Mouse (Mus musculus) hindbrain, embryonic 14.5 days (tissue): ENCODE data around the gene Adat3. TPM values are rescaled to one million over a fixed set of nuclear protein-coding genes. Genes with fewer than 3 reads are reported as not detected.

Experiments
- ATAC-seq: fragments of 200-750 bp; cut with Nextera tagmentation; 2 replicates; pipeline ENCODE4 v1.8.0; 2017; ENCODE audit warnings: moderate number of reproducible peaks, mild to moderate bottlenecking, moderate TSS enrichment, moderate library complexity; ENCODE audit not compliant: low FRiP score
- DNase-seq: peaks from one replicate; pipeline ENCODE4 v3.0.0-alpha.2; 2015; ENCODE audit warnings: low spot score
- H3K27ac ChIP-seq: fragments of 300-500 bp; sonication (generic); 2 replicates; pipeline ENCODE4 v1.5.1; 2014; ENCODE audit warnings: mild to moderate bottlenecking, moderate library complexity
- H3K27me3 ChIP-seq: fragments of 300-500 bp; sonication (generic); 2 replicates; pipeline ENCODE4 v1.6.1; 2014; ENCODE audit warnings: mild to moderate bottlenecking, low read length, mixed read lengths; ENCODE audit not compliant: control insufficient read depth, insufficient read depth
- H3K36me3 ChIP-seq: fragments of 300-500 bp; sonication (generic); replicated peaks from 2 replicates; pipeline ENCODE4 v1.6.1; 2014; ENCODE audit not compliant: control insufficient read depth, insufficient read depth
- H3K4me1 ChIP-seq: fragments of 300-500 bp; sonication (generic); replicated peaks from 2 replicates; pipeline ENCODE4 v1.6.1; 2014; ENCODE audit warnings: antibody characterized with exemption, low read length, mixed read lengths; ENCODE audit not compliant: control insufficient read depth, insufficient read depth
- H3K4me2 ChIP-seq: fragments of 300-500 bp; sonication (generic); replicated peaks from 2 replicates; pipeline ENCODE4 v1.6.1; 2014; ENCODE audit warnings: mild to moderate bottlenecking, moderate library complexity
- H3K4me3 ChIP-seq: fragments of 300-500 bp; sonication (generic); replicated peaks from 2 replicates; pipeline ENCODE4 v1.5.1; 2014; ENCODE audit warnings: mild to moderate bottlenecking, low read length
- H3K9ac ChIP-seq: fragments of 300-500 bp; sonication (generic); 2 replicates; pipeline ENCODE4 v1.6.1; 2014
- H3K9me3 ChIP-seq: fragments of 300-500 bp; sonication (generic); 2 replicates; pipeline ENCODE4 v1.6.1; 2016; ENCODE audit warnings: low read length; ENCODE audit not compliant: control insufficient read depth
- WGBS: fragments of 180-500 bp; shearing (Covaris S2); extraction: QIAGEN DNeasy Blood & Tissue Kit; methylation state at CpG from one replicate; pipeline ENCODE4 v1.1.7; 2014; 5-methylcytosine and 5-hydroxymethylcytosine counted together
- polyA plus RNA-seq: library from polyadenylated mRNA; unstranded; fragments of >200 nt; fragmentation: Nextera tagmentation; extraction: Ambion mirVana; gene quantifications from 2 replicates; pipeline ENCODE4 v1.2.1, GENCODE M21; 2014

The Adat3 gene
- polyA plus RNA-seq, result 5.2 and 5.6 TPM in 2 replicates

- Histone ChIP-seq H3K4me3 (peak within 1 kb of the TSS; percentile 52), H3K4me1 (peaks cover 15% of the 10 kb centered on the region), H3K4me2 (peak within 1 kb of the TSS; percentile 89), H3K36me3 (peaks cover 17% of the 10 kb centered on the region), H3K27ac (peak within 1 kb of the TSS; percentile 89), H3K27me3 (no peaks in the 10 kb centered on the region), H3K9me3 (no peaks in the 10 kb centered on the region), H3K9ac (peak within 1 kb of the TSS; percentile 68)
- DNase-seq (peak; percentile 94), ATAC-seq (peak; percentile 97)
- WGBS, result under 1% methylated on average over 54 of the region's 54 CpGs
Observed at GRCm38 (mm10) chr10:80602698-80603325, at the start of gene Adat3, which contains the start of gene Scamp4. Gene Adat3, plus strand, starts transcription at chr10:80602880. Gene Scamp4, plus strand, starts transcription at chr10:80602872.

- H3K27ac ChIP-seq, result no peak overlapping the region
- no peak overlapping the region for H3K4me2 ChIP-seq
- H3K4me3 ChIP-seq, result no peak overlapping the region
- ATAC-seq (no peak), DNase-seq (no peak)
- H3K9me3 ChIP-seq, result no peaks in the 10 kb centered on the region
- H3K4me1 ChIP-seq, result peaks cover 6% of the 10 kb centered on the region; the same call in 1 of the 2 replicates
- H3K9ac ChIP-seq, result no peak overlapping the region
- no peaks in the 10 kb centered on the region for H3K27me3 ChIP-seq
- WGBS, result 90% methylated on average over 8 of the region's 8 CpGs
- peaks cover 22% of the 10 kb centered on the region for H3K36me3 ChIP-seq
Observed at GRCm38 (mm10) chr10:80553575-80553974, 49.1 kb upstream of the Adat3 start.

GRCm38 (mm10) chr10:80553997-80554396 lies 48.7 kb upstream of the Adat3 start:
- Histone ChIP-seq H3K4me1 (peaks cover 6% of the 10 kb centered on the region; the same call in 1 of the 2 replicates), H3K27me3 (no peaks in the 10 kb centered on the region), H3K9me3 (no peaks in the 10 kb centered on the region), H3K36me3 (peaks cover 19% of the 10 kb centered on the region), H3K27ac (no peak overlapping the region), H3K4me3 (no peak overlapping the region), H3K4me2 (no peak overlapping the region), H3K9ac (no peak overlapping the region)
- ATAC-seq, result no peak
- 88% methylated on average over 6 of the region's 6 CpGs for WGBS
- DNase-seq, result no peak

GRCm38 (mm10) chr10:80557346-80557965 lies 45.2 kb upstream of the Adat3 start:
- H3K4me3 ChIP-seq, result no peak overlapping the region
- H3K4me1 ChIP-seq, result peaks cover 22% of the 10 kb centered on the region
- DNase-seq (peak; percentile 73), ATAC-seq (no peak)
- no peak overlapping the region for H3K27ac ChIP-seq
- 38% methylated on average over 5 of the region's 5 CpGs for WGBS
- H3K27me3 ChIP-seq, result no peaks in the 10 kb centered on the region
- H3K9ac ChIP-seq, result no peak overlapping the region
- no peaks in the 10 kb centered on the region for H3K36me3 ChIP-seq
- H3K4me2 ChIP-seq, result no peak overlapping the region
- no peaks in the 10 kb centered on the region for H3K9me3 ChIP-seq

- WGBS, result 94% methylated on average over 7 of the region's 7 CpGs
- no peaks in the 10 kb centered on the region for H3K27me3 ChIP-seq
- no peaks in the 10 kb centered on the region for H3K36me3 ChIP-seq
- no peak for ATAC-seq
- no peak for DNase-seq
- H3K9ac ChIP-seq, result peak overlapping the region; percentile 17; the same call in 1 of the 2 replicates
- H3K27ac ChIP-seq, result no peak overlapping the region
- no peaks in the 10 kb centered on the region for H3K9me3 ChIP-seq
- peaks cover 28% of the 10 kb centered on the region for H3K4me1 ChIP-seq
- no peak overlapping the region for H3K4me2 ChIP-seq
- H3K4me3 ChIP-seq, result no peak overlapping the region
Observed at GRCm38 (mm10) chr10:80559431-80559830, 43.2 kb upstream of the Adat3 start.

- no peak; the same call in 1 of the 2 replicates for ATAC-seq
- peak overlapping the region; percentile 93; the same call in 1 of the 2 replicates for H3K27ac ChIP-seq
- peak overlapping the region; percentile 99 for H3K4me3 ChIP-seq
- H3K9me3 ChIP-seq, result no peaks in the 10 kb centered on the region
- peaks cover 28% of the 10 kb centered on the region for H3K4me1 ChIP-seq
- H3K9ac ChIP-seq, result peak overlapping the region; percentile 97
- 4% methylated on average over 13 of the region's 13 CpGs for WGBS
- peak overlapping the region; percentile 90 for H3K4me2 ChIP-seq
- H3K27me3 ChIP-seq, result no peaks in the 10 kb centered on the region
- DNase-seq, result no peak
- no peaks in the 10 kb centered on the region; the same call in 1 of the 2 replicates for H3K36me3 ChIP-seq
Observed at GRCm38 (mm10) chr10:80560621-80561020, 42.1 kb upstream of the Adat3 start.

GRCm38 (mm10) chr10:80561116-80561944 lies 41.4 kb upstream of the Adat3 start, which contains the start of gene Rexo1:
Gene Rexo1, minus strand, starts transcription at chr10:80561560.
- Histone ChIP-seq H3K4me3 (peak within 1 kb of the TSS; percentile 99), H3K27ac (peak within 1 kb of the TSS; percentile 93), H3K27me3 (no peaks in the 10 kb centered on the region), H3K9me3 (no peaks in the 10 kb centered on the region), H3K36me3 (no peaks in the 10 kb centered on the region; the same call in 1 of the 2 replicates), H3K4me1 (peaks cover 30% of the 10 kb centered on the region), H3K4me2 (peak within 1 kb of the TSS; percentile 90), H3K9ac (peak within 1 kb of the TSS; percentile 97)
- peak; percentile 93 for DNase-seq
- ATAC-seq, result peak; percentile 87
- WGBS, result under 1% methylated on average over 71 of the region's 72 CpGs

- 8% methylated on average over 17 of the region's 17 CpGs for WGBS
- Histone ChIP-seq H3K27me3 (no peaks in the 10 kb centered on the region), H3K27ac (peak overlapping the region; percentile 68), H3K9ac (peak overlapping the region; percentile 34; the same call in 1 of the 2 replicates), H3K4me3 (no peak overlapping the region), H3K9me3 (no peaks in the 10 kb centered on the region), H3K36me3 (peaks cover 13% of the 10 kb centered on the region), H3K4me2 (peak overlapping the region; percentile 41), H3K4me1 (peaks cover 34% of the 10 kb centered on the region)
- peak; percentile 63 for ATAC-seq
- peak; percentile 85 for DNase-seq
Observed at GRCm38 (mm10) chr10:80566375-80567092, 36.1 kb upstream of the Adat3 start.
